Mouse (Mus musculus) C3H10T1/2 (cell line): ENCODE results near the gene Aqp12. TPM values are rescaled to one million over a fixed set of nuclear protein-coding genes. Genes with fewer than 3 reads are reported as not detected.

Experiments used
- polyA plus RNA-seq, 2 experiments: library from polyadenylated mRNA; unstranded; fragments of >200 nt; fragmentation: generic; extraction: Trizol; gene quantifications; one replicate each; pipeline ENCODE4 v1.2.1; 2012; ENCODE audit warnings: missing spikeins in 2 of 2

Gene Aqp12
- not detected for polyA plus RNA-seq

GRCm38 (mm10) chr1:93006061-93006460 is at the start of gene Aqp12:
Aqp12 (plus strand) TSS chr1:93006334.

Other genes with a start within 250 kb of the Aqp12 start
- gene Gpc1, start 174.7 kb upstream of the Aqp12 start, polyA plus RNA-seq = 10 to 100 TPM; 36.4 to 71.5 TPM
- gene Ankmy1, start 103.4 kb upstream of the Aqp12 start, polyA plus RNA-seq = under 1 TPM; 0.05 to 0.12 TPM
- gene Dusp28, start 99.4 kb upstream of the Aqp12 start, polyA plus RNA-seq = 1 to 10 TPM in 1 of 2 experiments, under 1 TPM in 1; 0.13 to 1.0 TPM
- gene Rnpepl1, start 95.6 kb upstream of the Aqp12 start, polyA plus RNA-seq = 10 to 100 TPM; 21.6 to 35.0 TPM
- gene Capn10, start 72.0 kb upstream of the Aqp12 start, polyA plus RNA-seq = 10 to 100 TPM in 1 of 2 experiments, 1 to 10 TPM in 1; 9.1 to 17.8 TPM
- gene Gpr35, start 55.5 kb upstream of the Aqp12 start, polyA plus RNA-seq = under 1 TPM in 1 of 2 experiments, not detected in 1; 0.26 TPM
- under 1 TPM in 1 of 2 experiments, not detected in 1; 0.01 TPM for gene Kif1a, start 95.6 kb downstream of the Aqp12 start, polyA plus RNA-seq
- under 1 TPM in 1 of 2 experiments, not detected in 1; 0.19 TPM for gene Agxt, start 128.9 kb downstream of the Aqp12 start, polyA plus RNA-seq
- gene 2310007B03Rik, start 154.6 kb downstream of the Aqp12 start, polyA plus RNA-seq = under 1 TPM in 1 of 2 experiments, not detected in 1; 0.18 TPM
- 1 to 10 TPM in 1 of 2 experiments, under 1 TPM in 1; 0.01 to 8.1 TPM for gene Crocc2, start 162.4 kb downstream of the Aqp12 start, polyA plus RNA-seq
- gene Sned1, start 229.5 kb downstream of the Aqp12 start, polyA plus RNA-seq = 100 to 1,000 TPM in 1 of 2 experiments, under 1 TPM in 1; 0.06 to 167 TPM